Mouse (Mus musculus) embryonic fibroblast, embryonic 13.5 days (primary cell): ENCODE data around the gene Mad2l1. TPM values are rescaled to one million over a fixed set of nuclear protein-coding genes. Genes with fewer than 3 reads are reported as not detected.

Source experiments
- H3K27ac ChIP-seq: 2 replicates; pipeline ENCODE4 v1.5.1; 2012; ENCODE audit warnings: low read length, control low read depth, inconsistent platforms; ENCODE audit not compliant: insufficient read depth
- H3K4me1 ChIP-seq: 2 replicates; pipeline ENCODE4 v1.6.1; 2011; ENCODE audit warnings: low read length; ENCODE audit not compliant: control insufficient read depth, insufficient read depth
- H3K4me3 ChIP-seq: 2 replicates; pipeline ENCODE4 v1.5.1; 2011; ENCODE audit warnings: mild to moderate bottlenecking, control low read depth, low read length; ENCODE audit not compliant: insufficient read depth
- CTCF ChIP-seq: IDR thresholded peaks from 2 replicates; pipeline ENCODE4 v1.5.1; 2011; ENCODE audit warnings: mild to moderate bottlenecking, control low read depth, low read length, moderate library complexity, borderline replicate concordance; ENCODE audit not compliant: insufficient read depth
- POLR2A ChIP-seq: IDR thresholded peaks from 2 replicates; pipeline ENCODE4 v1.6.1; 2011; ENCODE audit warnings: low read depth, mild to moderate bottlenecking, control low read depth, low read length, moderate library complexity
- polyA plus RNA-seq: library from polyadenylated mRNA; stranded (reverse); fragments of >200 nt; gene quantifications from 2 replicates; pipeline ENCODE4 v1.2.4, GENCODE M21; 2011; ENCODE audit warnings: low read depth; ENCODE audit not compliant: missing spikeins, insufficient read length

The Mad2l1 gene
- 57.7 and 62.6 TPM in 2 replicates for polyA plus RNA-seq

GRCm38 (mm10) chr6:66535028-66535862 is at the start of gene Mad2l1:
Gene Mad2l1 (plus strand): TSS chr6:66535390.
- Histone ChIP-seq H3K27ac (peak within 1 kb of the TSS; percentile 64), H3K4me1 (peaks cover 3% of the 10 kb centered on the region; the same call in 1 of the 2 replicates), H3K4me3 (peak within 1 kb of the TSS; percentile 93)
- TF ChIP-seq CTCF (no peak), POLR2A (peak; percentile 98)

GRCm38 (mm10) chr6:66493685-66494084 is 41.5 kb upstream of the Mad2l1 start:
- no peaks in the 10 kb centered on the region for H3K4me1 ChIP-seq
- no peak overlapping the region for H3K4me3 ChIP-seq
- H3K27ac ChIP-seq, result no peak overlapping the region
- no peak for TF ChIP-seq CTCF
- TF ChIP-seq POLR2A, result no peak

GRCm38 (mm10) chr6:66516368-66516767 is 18.8 kb upstream of the Mad2l1 start:
- Histone ChIP-seq H3K4me1 (no peaks in the 10 kb centered on the region), H3K27ac (no peak overlapping the region), H3K4me3 (no peak overlapping the region)
- TF ChIP-seq CTCF (no peak), POLR2A (no peak)

GRCm38 (mm10) chr6:66528386-66528785 is 6.8 kb upstream of the Mad2l1 start:
- TF ChIP-seq POLR2A (no peak), CTCF (no peak)
- H3K27ac ChIP-seq, result no peak overlapping the region
- no peak overlapping the region for H3K4me3 ChIP-seq
- H3K4me1 ChIP-seq, result no peaks in the 10 kb centered on the region

GRCm38 (mm10) chr6:66533241-66533640 is 1.9 kb upstream of the Mad2l1 start:
- H3K4me3 ChIP-seq, result no peak overlapping the region
- H3K27ac ChIP-seq, result no peak overlapping the region
- H3K4me1 ChIP-seq, result peaks cover 3% of the 10 kb centered on the region; the same call in 1 of the 2 replicates
- TF ChIP-seq POLR2A (no peak), CTCF (no peak)

- Histone ChIP-seq H3K4me1 (peaks cover 3% of the 10 kb centered on the region; the same call in 1 of the 2 replicates), H3K4me3 (peak overlapping the region; percentile 57), H3K27ac (peak overlapping the region; percentile 60)
- no peak for TF ChIP-seq CTCF
- no peak for TF ChIP-seq POLR2A
Measured at GRCm38 (mm10) chr6:66534366-66534941, 736 bp upstream of the Mad2l1 start.

GRCm38 (mm10) chr6:66535966-66536365 is 776 bp downstream of the Mad2l1 start:
- H3K27ac ChIP-seq, result peak overlapping the region; percentile 64
- H3K4me3 ChIP-seq, result peak overlapping the region; percentile 93
- peaks cover 3% of the 10 kb centered on the region; the same call in 1 of the 2 replicates for H3K4me1 ChIP-seq
- TF ChIP-seq CTCF (no peak), POLR2A (no peak)

- no peak for TF ChIP-seq POLR2A
- no peak for TF ChIP-seq CTCF
Measured at GRCm38 (mm10) chr6:66559996-66560395, 24.8 kb downstream of the Mad2l1 start, which contains the start of gene Vmn1r32. Gene Vmn1r32 (minus strand): TSS chr6:66560096.

GRCm38 (mm10) chr6:66595804-66596203 is 60.6 kb downstream of the Mad2l1 start:
- no peak for TF ChIP-seq CTCF
- no peak for TF ChIP-seq POLR2A
- Histone ChIP-seq H3K27ac (no peak overlapping the region), H3K4me3 (no peak overlapping the region), H3K4me1 (no peaks in the 10 kb centered on the region)

More at GRCm38 (mm10) chr6:66559996-66560395, 24.8 kb downstream of the Mad2l1 start, which contains the start of gene Vmn1r32:
- no peaks in the 10 kb centered on the region for H3K4me1 ChIP-seq
- H3K27ac ChIP-seq, result no peak within 1 kb of the TSS
- no peak within 1 kb of the TSS for H3K4me3 ChIP-seq

Other genes starting within 250 kb of the Mad2l1 start
- gene Vmn1r32, start 24.7 kb downstream of the Mad2l1 start, polyA plus RNA-seq, result not detected in 2 replicates
- gene Vmn1r33, start 82.9 kb downstream of the Mad2l1 start, polyA plus RNA-seq, result not detected in 2 replicates
- not detected in 2 replicates for gene Vmn1r34, start 108.5 kb downstream of the Mad2l1 start, polyA plus RNA-seq
- not detected in 2 replicates for gene Vmn1r35, start 150.5 kb downstream of the Mad2l1 start, polyA plus RNA-seq
- gene Vmn1r36, start 183.8 kb downstream of the Mad2l1 start, polyA plus RNA-seq, result not detected in 2 replicates
- gene Vmn1r37, start 194.0 kb downstream of the Mad2l1 start, polyA plus RNA-seq, result not detected in 2 replicates
- not detected in 2 replicates for gene Vmn1r38, start 247.2 kb downstream of the Mad2l1 start, polyA plus RNA-seq